Mouse (Mus musculus): Measurements from ENCODE around the gene Ddit4.

- TF ChIP-seq CTCF (IDR thresholded peaks at IDR 0.05; ENCODE audit: extremely low read depth, insufficient read length, insufficient replicate concordance, low read depth, low read length) (no peak; the same call in 1 of the 2 replicates), POLR2A (IDR thresholded peaks at IDR 0.05; ENCODE audit: low read depth, low read length) (no peak)
Measured at GRCm38 (mm10) chr10:59978873-59979743, 27.5 kb upstream of the Ddit4 start.
